Mouse (Mus musculus): ENCODE results near the gene Dcxr. TPM values are rescaled to one million over a fixed set of nuclear protein-coding genes. Genes with fewer than 3 reads are reported as not detected.

The Dcxr gene
- polyA plus RNA-seq, 2 experiments = 18.5 to 21.8 TPM

- TF ChIP-seq POLR2A (IDR thresholded peaks at IDR 0.05; ENCODE audit: borderline replicate concordance, extremely low read depth, insufficient read depth, insufficient read length) = no peak
- Histone ChIP-seq H3K36me3 (ENCODE audit: control insufficient read depth, insufficient read depth, low read length) (peaks cover 34% of the 10 kb centered on the region), H3K4me1 (ENCODE audit: control insufficient read depth, insufficient read depth, low read length) (peaks cover 14% of the 10 kb centered on the region), H3K4me3 (replicated peaks; ENCODE audit: low read length) (peak overlapping the region; percentile 66; the same call in 1 of the 2 replicates), H3K27me3 (ENCODE audit: control insufficient read depth, insufficient read depth, low read length) (no peaks in the 10 kb centered on the region), H3K9me3 (ENCODE audit: control insufficient read depth, low read length) (no peaks in the 10 kb centered on the region), H3K27ac (replicated peaks; ENCODE audit: low read depth, low read length) (no peak overlapping the region), H3K9ac (ENCODE audit: low read depth, low read length, severe bottlenecking) (peak overlapping the region; percentile 55; the same call in 1 of the 2 replicates), H3K4me2 (replicated peaks; ENCODE audit: low read depth, low read length, severe bottlenecking) (peak overlapping the region; percentile 98)
- WGBS = 59% methylated on average over 8 of the region's 8 CpGs
- DNase-seq (ENCODE audit: low spot score) (no peak), ATAC-seq (ENCODE audit: low FRiP score, low read depth) (no peak)
Measured at GRCm38 (mm10) chr11:120711980-120712604, 15.0 kb downstream of the Dcxr start.

- Histone ChIP-seq H3K4me1 (ENCODE audit: control insufficient read depth, insufficient read depth, low read length) (peaks cover 21% of the 10 kb centered on the region), H3K4me2 (replicated peaks; ENCODE audit: low read depth, low read length, severe bottlenecking) (no peak overlapping the region)
Measured at GRCm38 (mm10) chr11:120710672-120711071, 16.4 kb downstream of the Dcxr start.

GRCm38 (mm10) chr11:120709551-120709950, 17.5 kb downstream of the Dcxr start:
- DNase-seq (ENCODE audit: low spot score) (no peak), ATAC-seq (ENCODE audit: low FRiP score, low read depth) (no peak)
- Histone ChIP-seq H3K27ac (replicated peaks; ENCODE audit: low read depth, low read length) (no peak overlapping the region), H3K9me3 (ENCODE audit: control insufficient read depth, low read length) (no peaks in the 10 kb centered on the region), H3K9ac (ENCODE audit: low read depth, low read length, severe bottlenecking) (no peak overlapping the region), H3K36me3 (ENCODE audit: control insufficient read depth, insufficient read depth, low read length) (peaks cover 29% of the 10 kb centered on the region), H3K27me3 (ENCODE audit: control insufficient read depth, insufficient read depth, low read length) (no peaks in the 10 kb centered on the region), H3K4me3 (replicated peaks; ENCODE audit: low read length) (no peak overlapping the region), H3K4me1 (ENCODE audit: control insufficient read depth, insufficient read depth, low read length) (peaks cover 29% of the 10 kb centered on the region), H3K4me2 (replicated peaks; ENCODE audit: low read depth, low read length, severe bottlenecking) (no peak overlapping the region)
- 62% methylated on average over 2 of the region's 2 CpGs for WGBS
- no peak for TF ChIP-seq POLR2A (IDR thresholded peaks at IDR 0.05; ENCODE audit: borderline replicate concordance, extremely low read depth, insufficient read depth, insufficient read length)

More at GRCm38 (mm10) chr11:120710672-120711071, 16.4 kb downstream of the Dcxr start:
- DNase-seq (ENCODE audit: low spot score) (no peak), ATAC-seq (ENCODE audit: low FRiP score, low read depth) (no peak)
- Histone ChIP-seq H3K4me3 (replicated peaks; ENCODE audit: low read length) (no peak overlapping the region), H3K27me3 (ENCODE audit: control insufficient read depth, insufficient read depth, low read length) (no peaks in the 10 kb centered on the region), H3K27ac (replicated peaks; ENCODE audit: low read depth, low read length) (0 out of 2 replicates have a peak overlapping the region, but pooled peaks have one; percentile 13), H3K9ac (ENCODE audit: low read depth, low read length, severe bottlenecking) (no peak overlapping the region), H3K9me3 (ENCODE audit: control insufficient read depth, low read length) (no peaks in the 10 kb centered on the region), H3K36me3 (ENCODE audit: control insufficient read depth, insufficient read depth, low read length) (peaks cover 33% of the 10 kb centered on the region)
- 19% methylated on average over 5 of the region's 5 CpGs for WGBS
- TF ChIP-seq POLR2A (IDR thresholded peaks at IDR 0.05; ENCODE audit: borderline replicate concordance, extremely low read depth, insufficient read depth, insufficient read length) = no peak

GRCm38 (mm10) chr11:120707969-120708368, 19.1 kb downstream of the Dcxr start:
- no peaks in the 10 kb centered on the region for H3K9me3 ChIP-seq (ENCODE audit: control insufficient read depth, low read length)
- peaks cover 36% of the 10 kb centered on the region for H3K4me1 ChIP-seq (ENCODE audit: control insufficient read depth, insufficient read depth, low read length)
- WGBS = 28% methylated on average over 5 of the region's 5 CpGs
- peaks cover 40% of the 10 kb centered on the region for H3K36me3 ChIP-seq (ENCODE audit: control insufficient read depth, insufficient read depth, low read length)
- no peak for DNase-seq (ENCODE audit: low spot score)
- H3K4me3 ChIP-seq (replicated peaks; ENCODE audit: low read length) = no peak overlapping the region
- TF ChIP-seq POLR2A (IDR thresholded peaks at IDR 0.05; ENCODE audit: borderline replicate concordance, extremely low read depth, insufficient read depth, insufficient read length) = no peak
- H3K27ac ChIP-seq (replicated peaks; ENCODE audit: low read depth, low read length) = peak overlapping the region; percentile 50
- no peak overlapping the region for H3K9ac ChIP-seq (ENCODE audit: low read depth, low read length, severe bottlenecking)
- H3K4me2 ChIP-seq (replicated peaks; ENCODE audit: low read depth, low read length, severe bottlenecking) = peak overlapping the region; percentile 10; the same call in 1 of the 2 replicates
- ATAC-seq (ENCODE audit: low FRiP score, low read depth) = no peak
- H3K27me3 ChIP-seq (ENCODE audit: control insufficient read depth, insufficient read depth, low read length) = no peaks in the 10 kb centered on the region

- ATAC-seq (ENCODE audit: low FRiP score, low read depth) = no peak; the same call in 1 of the 2 replicates
- H3K4me1 ChIP-seq (ENCODE audit: control insufficient read depth, insufficient read depth, low read length) = peaks cover 31% of the 10 kb centered on the region
- H3K4me3 ChIP-seq (replicated peaks; ENCODE audit: low read length) = no peak overlapping the region
- no peak for DNase-seq (ENCODE audit: low spot score)
- no peak for TF ChIP-seq POLR2A (IDR thresholded peaks at IDR 0.05; ENCODE audit: borderline replicate concordance, extremely low read depth, insufficient read depth, insufficient read length)
- H3K9ac ChIP-seq (ENCODE audit: low read depth, low read length, severe bottlenecking) = peak overlapping the region; percentile 34
- peak overlapping the region; percentile 71 for H3K27ac ChIP-seq (replicated peaks; ENCODE audit: low read depth, low read length)
- H3K9me3 ChIP-seq (ENCODE audit: control insufficient read depth, low read length) = no peaks in the 10 kb centered on the region
- WGBS = 7% methylated on average over 8 of the region's 12 CpGs
- no peaks in the 10 kb centered on the region for H3K27me3 ChIP-seq (ENCODE audit: control insufficient read depth, insufficient read depth, low read length)
- H3K36me3 ChIP-seq (ENCODE audit: control insufficient read depth, insufficient read depth, low read length) = peaks cover 44% of the 10 kb centered on the region
- H3K4me2 ChIP-seq (replicated peaks; ENCODE audit: low read depth, low read length, severe bottlenecking) = 0 out of 2 replicates have a peak overlapping the region, but pooled peaks have one; percentile 5
Measured at GRCm38 (mm10) chr11:120707225-120707624, 19.9 kb downstream of the Dcxr start.

Measured in limb, embryonic 14.5 days (tissue).